Mouse (Mus musculus) limb, embryonic 14.5 days (tissue): ENCODE data around the gene Gmip. TPM values are rescaled to one million over a fixed set of nuclear protein-coding genes. Genes with fewer than 3 reads are reported as not detected.

ENCODE experiments used
- ATAC-seq: fragments of 200-750 bp; cut with Nextera tagmentation; 2 replicates; pipeline ENCODE4 v1.8.0; 2017; ENCODE audit warnings: low read depth, moderate number of reproducible peaks, moderate TSS enrichment; ENCODE audit not compliant: low FRiP score
- DNase-seq: peaks from one replicate; pipeline ENCODE4 v3.0.0-alpha.2; 2015; ENCODE audit warnings: low spot score
- H3K27ac ChIP-seq: fragments of 300-500 bp; sonication (generic); replicated peaks from 2 replicates; pipeline ENCODE4 v1.5.1; 2014; ENCODE audit warnings: low read depth, mild to moderate bottlenecking, low read length, moderate library complexity, mixed read lengths
- H3K27me3 ChIP-seq: fragments of 300-500 bp; sonication (generic); 2 replicates; pipeline ENCODE4 v1.6.1; 2014; ENCODE audit warnings: low read length, mixed read lengths; ENCODE audit not compliant: control insufficient read depth, insufficient read depth
- H3K36me3 ChIP-seq: fragments of 300-500 bp; sonication (generic); 2 replicates; pipeline ENCODE4 v1.6.1; 2014; ENCODE audit warnings: mild to moderate bottlenecking, low read length, moderate library complexity, mixed read lengths; ENCODE audit not compliant: control insufficient read depth, insufficient read depth
- H3K4me1 ChIP-seq: fragments of 300-500 bp; sonication (generic); 2 replicates; pipeline ENCODE4 v1.6.1; 2014; ENCODE audit warnings: antibody characterized with exemption, low read length, mixed read lengths; ENCODE audit not compliant: control insufficient read depth, insufficient read depth
- H3K4me2 ChIP-seq: fragments of 300-500 bp; sonication (generic); replicated peaks from 2 replicates; pipeline ENCODE4 v1.6.1; 2014; ENCODE audit warnings: low read depth, mild to moderate bottlenecking, low read length, moderate library complexity; ENCODE audit not compliant: severe bottlenecking
- H3K4me3 ChIP-seq: fragments of 300-500 bp; sonication (generic); replicated peaks from 2 replicates; pipeline ENCODE4 v1.5.1; 2014; ENCODE audit warnings: low read length
- H3K9ac ChIP-seq: fragments of 300-500 bp; sonication (generic); 2 replicates; pipeline ENCODE4 v1.6.1; 2014; ENCODE audit warnings: mild to moderate bottlenecking, low read depth, low read length, moderate library complexity; ENCODE audit not compliant: severe bottlenecking
- H3K9me3 ChIP-seq: fragments of 300-500 bp; sonication (generic); 2 replicates; pipeline ENCODE4 v1.6.1; 2016; ENCODE audit warnings: low read length; ENCODE audit not compliant: control insufficient read depth
- POLR2A ChIP-seq: fragments of 200-500 bp; IDR thresholded peaks from 2 replicates; pipeline ENCODE4 v1.8.0; 2012; ENCODE audit warnings: inconsistent platforms, mild to moderate bottlenecking, moderate library complexity, borderline replicate concordance; ENCODE audit not compliant: insufficient read depth, insufficient read length; ENCODE audit errors: extremely low read depth
- WGBS: fragments of 180-500 bp; shearing (Covaris S2); extraction: QIAGEN DNeasy Blood & Tissue Kit; methylation state at CpG from one replicate; pipeline ENCODE4 v1.1.7; 2014; 5-methylcytosine and 5-hydroxymethylcytosine counted together
- polyA plus RNA-seq, 2 experiments: library from polyadenylated mRNA; depleted of rRNA in 1 of 2; stranded (reverse) in 1 of 2; unstranded in 1 of 2; fragments of >200 nt; fragmentation: Nextera tagmentation in 1 of 2; extraction: Ambion mirVana in 1 of 2; gene quantifications; 2 replicates each; pipeline versions ENCODE4 v1.2.1 to v1.2.3; 2012 to 2014

Gmip gene
- polyA plus RNA-seq, 2 experiments = 7.7 to 25.4 TPM

- H3K4me3 ChIP-seq = no peak overlapping the region
- H3K27ac ChIP-seq = no peak overlapping the region
- ATAC-seq (no peak), DNase-seq (no peak)
- H3K9me3 ChIP-seq = no peaks in the 10 kb centered on the region
- peaks cover 84% of the 10 kb centered on the region for H3K36me3 ChIP-seq
- no peaks in the 10 kb centered on the region for H3K27me3 ChIP-seq
- H3K9ac ChIP-seq = no peak overlapping the region
- peaks cover 10% of the 10 kb centered on the region; the same call in 1 of the 2 replicates for H3K4me1 ChIP-seq
- no peak for TF ChIP-seq POLR2A
- no peak overlapping the region for H3K4me2 ChIP-seq
- WGBS = 89% methylated on average over 6 of the region's 6 CpGs
These were observed 3.9 kb upstream of the Gmip start for GRCm38 (mm10) chr8:69804537-69804936.

DNA sequence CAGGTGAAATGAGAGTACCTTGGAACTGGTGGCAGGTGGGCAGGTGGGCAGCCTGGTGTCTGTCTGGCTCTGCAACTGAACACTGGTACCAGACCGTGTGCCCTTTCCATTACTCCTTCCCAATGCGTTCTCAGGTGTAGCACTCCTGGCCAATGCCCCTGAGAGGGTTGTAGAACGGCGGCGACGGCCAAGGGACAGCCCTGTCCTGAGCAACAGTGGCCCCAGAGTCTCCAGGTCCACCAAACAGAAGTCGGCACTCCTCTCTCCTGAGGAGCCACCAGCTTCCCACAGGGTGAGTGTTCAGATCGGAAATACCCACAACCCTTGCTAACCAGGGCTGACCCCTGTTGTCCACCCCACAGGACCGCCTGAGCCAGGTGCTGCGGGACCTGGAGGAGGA is 3.4 kb upstream of the Gmip start:
- Histone ChIP-seq H3K27me3 (no peaks in the 10 kb centered on the region), H3K4me2 (no peak overlapping the region), H3K4me1 (peaks cover 10% of the 10 kb centered on the region; the same call in 1 of the 2 replicates), H3K4me3 (no peak overlapping the region), H3K9ac (no peak overlapping the region), H3K36me3 (peaks cover 78% of the 10 kb centered on the region), H3K9me3 (no peaks in the 10 kb centered on the region), H3K27ac (no peak overlapping the region)
- 95% methylated on average over 10 of the region's 10 CpGs for WGBS
- no peak for ATAC-seq
- no peak for TF ChIP-seq POLR2A
- DNase-seq = no peak

DNA sequence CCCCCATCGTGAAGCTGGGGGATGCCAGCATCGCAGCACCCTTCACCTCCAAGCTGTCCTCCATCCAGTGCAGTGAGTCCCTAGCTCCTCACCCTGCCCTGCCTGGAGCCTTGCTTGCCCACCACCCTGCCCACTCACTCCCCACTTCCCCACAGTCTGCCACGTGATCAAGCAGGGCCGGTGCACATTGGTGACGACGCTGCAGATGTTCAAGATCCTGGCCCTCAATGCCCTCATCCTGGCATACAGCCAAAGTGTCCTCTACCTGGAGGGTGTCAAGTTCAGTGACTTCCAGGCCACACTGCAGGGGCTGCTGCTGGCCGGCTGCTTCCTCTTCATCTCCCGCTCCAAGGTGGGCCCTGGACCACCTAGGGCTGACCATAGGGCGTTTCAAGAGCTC is 3.0 kb upstream of the Gmip start:
- H3K4me3 ChIP-seq = no peak overlapping the region
- H3K9ac ChIP-seq = no peak overlapping the region
- no peak for ATAC-seq
- DNase-seq = no peak
- 93% methylated on average over 9 of the region's 9 CpGs for WGBS
- TF ChIP-seq POLR2A = no peak
- no peaks in the 10 kb centered on the region for H3K27me3 ChIP-seq
- H3K27ac ChIP-seq = no peak overlapping the region
- H3K9me3 ChIP-seq = no peaks in the 10 kb centered on the region
- H3K4me1 ChIP-seq = peaks cover 10% of the 10 kb centered on the region; the same call in 1 of the 2 replicates
- H3K36me3 ChIP-seq = peaks cover 74% of the 10 kb centered on the region
- H3K4me2 ChIP-seq = no peak overlapping the region

DNA sequence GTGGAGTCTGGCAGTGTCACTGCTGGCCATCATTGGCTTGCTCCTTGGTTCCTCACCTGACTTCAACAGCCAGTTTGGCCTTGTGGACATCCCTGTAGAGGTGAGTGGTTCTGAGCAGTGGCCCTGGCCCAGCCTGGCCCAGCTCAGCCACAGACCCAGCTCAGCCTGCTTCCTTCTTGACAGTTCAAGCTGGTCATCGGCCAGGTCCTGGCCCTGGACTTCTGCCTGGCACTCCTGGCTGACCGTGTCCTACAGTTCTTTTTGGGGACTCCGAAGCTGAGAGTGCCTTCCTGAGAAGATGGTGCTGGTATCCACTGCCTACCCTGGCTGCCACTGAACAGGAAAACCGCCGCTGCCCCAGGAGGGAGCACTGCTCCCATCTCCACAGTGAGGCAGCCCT is 1.2 kb upstream of the Gmip start:
- H3K27ac ChIP-seq = no peak overlapping the region
- no peaks in the 10 kb centered on the region for H3K27me3 ChIP-seq
- H3K4me3 ChIP-seq = no peak overlapping the region
- DNase-seq (no peak), ATAC-seq (no peak)
- H3K9ac ChIP-seq = no peak overlapping the region
- H3K9me3 ChIP-seq = no peaks in the 10 kb centered on the region
- peaks cover 10% of the 10 kb centered on the region; the same call in 1 of the 2 replicates for H3K4me1 ChIP-seq
- H3K36me3 ChIP-seq = peaks cover 57% of the 10 kb centered on the region
- TF ChIP-seq POLR2A = no peak
- WGBS = 96% methylated on average over 5 of the region's 5 CpGs
- no peak overlapping the region for H3K4me2 ChIP-seq

- H3K27ac ChIP-seq = no peak overlapping the region
- H3K4me1 ChIP-seq = peaks cover 10% of the 10 kb centered on the region; the same call in 1 of the 2 replicates
- H3K4me3 ChIP-seq = peak overlapping the region; percentile 53
- WGBS = 2% methylated on average over 23 of the region's 23 CpGs
- H3K9ac ChIP-seq = peak overlapping the region; percentile 58
- ATAC-seq = peak; percentile 14; the same call in 1 of the 2 replicates
- H3K9me3 ChIP-seq = no peaks in the 10 kb centered on the region
- peaks cover 46% of the 10 kb centered on the region for H3K36me3 ChIP-seq
- DNase-seq = peak; percentile 15
- no peaks in the 10 kb centered on the region for H3K27me3 ChIP-seq
- H3K4me2 ChIP-seq = peak overlapping the region; percentile 75
- no peak for TF ChIP-seq POLR2A
These were observed 455 bp downstream of the Gmip start for GRCm38 (mm10) chr8:69808864-69809403.
